Mouse (Mus musculus): ENCODE measurements around the gene Mill2.
"Not testable (repeated sequence)": the region's sequence is repeated elsewhere in the genome, so short reads cannot be mapped to it uniquely, and the experiment has no call there.

DNA sequence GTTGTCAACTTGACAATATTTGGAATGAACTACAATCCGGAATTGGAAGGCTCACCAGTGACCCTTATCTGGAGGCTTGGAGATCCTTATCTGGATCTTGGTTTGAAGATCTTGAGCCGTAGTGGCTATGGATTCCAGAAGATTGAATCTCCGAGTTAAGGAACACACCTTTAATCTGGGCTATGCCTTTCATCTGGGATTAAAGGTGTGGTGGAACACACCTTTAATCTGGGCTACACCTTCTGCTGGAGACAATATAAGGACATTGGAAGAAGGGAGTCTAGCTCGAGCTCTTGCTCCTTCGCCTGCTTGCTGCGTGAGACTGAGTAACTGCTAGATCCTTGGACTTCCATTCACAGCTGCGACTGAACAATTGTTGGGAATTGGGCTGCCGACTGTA is 31.3 kb downstream of the Mill2 start, which contains the start of gene Pglyrp1:
- not testable (repeated sequence) for TF ChIP-seq CTCF (IDR thresholded peaks at IDR 0.05; ENCODE audit: borderline replicate concordance, insufficient read depth, low read depth, low read length); POLR2A (IDR thresholded peaks at IDR 0.05; ENCODE audit: borderline replicate concordance, insufficient read depth, low read length)
